Mouse (Mus musculus) forebrain, embryonic 16.5 days (tissue): ENCODE measurements at regions not wholly inside any gene's neighbourhood (a gene's known extent, or its start where the extent isn't known, plus 50 kb on each side); places are given as distances from the start of the nearest gene placed in this dataset.
"Not testable (repeated sequence)": the region's sequence is repeated elsewhere in the genome, so short reads cannot be mapped to it uniquely, and the experiment has no call there.

Source experiments
- ATAC-seq: fragments of 200-750 bp; cut with Nextera tagmentation; 2 replicates; pipeline ENCODE4 v1.8.0; 2017; ENCODE audit warnings: mild to moderate bottlenecking, moderate library complexity
- H3K27ac ChIP-seq: fragments of 300-500 bp; sonication (generic); 2 replicates; pipeline ENCODE4 v1.5.1; 2014; ENCODE audit warnings: low read length, control low read depth
- H3K27me3 ChIP-seq: fragments of 300-500 bp; sonication (generic); replicated peaks from 2 replicates; pipeline ENCODE4 v1.6.1; 2014; ENCODE audit warnings: low read length; ENCODE audit not compliant: control insufficient read depth, insufficient read depth
- H3K36me3 ChIP-seq: fragments of 300-500 bp; sonication (generic); 2 replicates; pipeline ENCODE4 v1.6.1; 2014; ENCODE audit not compliant: control insufficient read depth, insufficient read depth
- H3K4me1 ChIP-seq: fragments of 300-500 bp; sonication (generic); replicated peaks from 2 replicates; pipeline ENCODE4 v1.6.1; 2014; ENCODE audit warnings: low read length; ENCODE audit not compliant: control insufficient read depth, insufficient read depth
- H3K4me2 ChIP-seq: fragments of 300-500 bp; sonication (generic); 2 replicates; pipeline ENCODE4 v1.6.1; 2014; ENCODE audit warnings: mild to moderate bottlenecking, low read length, control low read depth
- H3K4me3 ChIP-seq: fragments of 300-500 bp; sonication (generic); replicated peaks from 2 replicates; pipeline ENCODE4 v1.5.1; 2014; ENCODE audit warnings: mild to moderate bottlenecking, low read length, control low read depth
- H3K9ac ChIP-seq: fragments of 300-500 bp; sonication (generic); replicated peaks from 2 replicates; pipeline ENCODE4 v1.6.1; 2014; ENCODE audit warnings: low read depth, low read length, control low read depth
- H3K9me3 ChIP-seq: fragments of 300-500 bp; sonication (generic); 2 replicates; pipeline ENCODE4 v1.6.1; 2016; ENCODE audit warnings: low read length; ENCODE audit not compliant: control insufficient read depth
- WGBS: fragments of 180-500 bp; shearing (Covaris S2); extraction: QIAGEN DNeasy Blood & Tissue Kit; methylation state at CpG from one replicate; pipeline ENCODE4 v1.1.7; 2014; 5-methylcytosine and 5-hydroxymethylcytosine counted together

DNA sequence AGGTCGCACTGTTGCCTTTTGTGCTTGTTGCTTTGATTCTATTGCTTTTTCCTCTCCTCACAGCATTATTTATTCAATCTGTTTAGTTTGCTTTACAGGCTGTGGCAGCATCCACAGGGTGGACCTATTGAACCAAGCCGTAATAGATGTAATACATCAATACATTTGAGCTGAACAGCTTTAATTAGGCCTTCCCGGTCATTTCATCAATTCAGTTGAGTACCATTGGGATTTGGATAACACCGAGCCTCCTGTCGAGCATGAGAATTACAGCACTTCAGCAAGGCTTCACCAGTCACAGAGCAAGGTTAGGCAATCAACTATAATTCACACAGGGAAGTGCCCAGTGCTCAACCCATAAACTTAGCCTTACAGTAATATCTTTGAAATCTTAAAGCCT, 1701.8 kb downstream of the Olfm4 start:
- 6% methylated on average over 5 of the region's 5 CpGs for WGBS
- Histone ChIP-seq H3K9me3 (no peaks in the 10 kb centered on the region), H3K4me3 (no peak overlapping the region), H3K27ac (no peak overlapping the region), H3K4me2 (no peak overlapping the region), H3K27me3 (no peaks in the 10 kb centered on the region), H3K4me1 (no peaks in the 10 kb centered on the region), H3K36me3 (no peaks in the 10 kb centered on the region), H3K9ac (no peak overlapping the region)
- no peak for ATAC-seq

GRCm38 (mm10) chr14:81692245-81692644, 1708.4 kb downstream of the Olfm4 start:
- H3K4me3 ChIP-seq, H3K4me2 ChIP-seq, H3K9me3 ChIP-seq, H3K9ac ChIP-seq, ATAC-seq, H3K27ac ChIP-seq, H3K4me1 ChIP-seq, H3K36me3 ChIP-seq, H3K27me3 ChIP-seq: not testable (repeated sequence)
- no CpG with 5 or more reads among the region's 2 CpGs for WGBS

DNA sequence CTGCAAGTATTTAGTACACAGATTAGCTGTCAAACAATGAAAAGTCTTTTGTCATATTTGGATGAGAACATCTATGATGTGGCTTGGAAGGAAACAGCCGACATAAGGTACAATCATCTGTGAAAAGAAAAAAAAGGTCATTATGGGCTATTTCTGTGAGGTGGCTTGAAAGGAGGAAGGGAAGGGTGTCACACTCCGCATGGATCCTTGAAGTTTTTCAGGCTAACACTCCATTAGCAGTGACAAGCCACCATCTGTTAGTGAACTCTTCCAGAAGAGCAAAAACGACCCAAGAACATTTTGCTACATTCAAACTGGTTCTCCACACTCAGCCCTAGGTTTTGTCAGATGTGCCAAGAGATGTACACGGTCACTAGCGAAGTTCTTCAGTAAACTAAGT, 1732.2 kb downstream of the Olfm4 start:
- 52% methylated on average over 5 of the region's 5 CpGs for WGBS
- H3K36me3 ChIP-seq: no peaks in the 10 kb centered on the region
- no peaks in the 10 kb centered on the region for H3K27me3 ChIP-seq
- H3K4me2 ChIP-seq: no peak overlapping the region
- no peaks in the 10 kb centered on the region for H3K4me1 ChIP-seq
- H3K27ac ChIP-seq: no peak overlapping the region
- H3K9me3 ChIP-seq: no peaks in the 10 kb centered on the region
- no peak overlapping the region for H3K4me3 ChIP-seq
- H3K9ac ChIP-seq: no peak overlapping the region
- ATAC-seq: peak; percentile 78
